Mouse (Mus musculus): ENCODE results near the gene Igfbp7.

DNA sequence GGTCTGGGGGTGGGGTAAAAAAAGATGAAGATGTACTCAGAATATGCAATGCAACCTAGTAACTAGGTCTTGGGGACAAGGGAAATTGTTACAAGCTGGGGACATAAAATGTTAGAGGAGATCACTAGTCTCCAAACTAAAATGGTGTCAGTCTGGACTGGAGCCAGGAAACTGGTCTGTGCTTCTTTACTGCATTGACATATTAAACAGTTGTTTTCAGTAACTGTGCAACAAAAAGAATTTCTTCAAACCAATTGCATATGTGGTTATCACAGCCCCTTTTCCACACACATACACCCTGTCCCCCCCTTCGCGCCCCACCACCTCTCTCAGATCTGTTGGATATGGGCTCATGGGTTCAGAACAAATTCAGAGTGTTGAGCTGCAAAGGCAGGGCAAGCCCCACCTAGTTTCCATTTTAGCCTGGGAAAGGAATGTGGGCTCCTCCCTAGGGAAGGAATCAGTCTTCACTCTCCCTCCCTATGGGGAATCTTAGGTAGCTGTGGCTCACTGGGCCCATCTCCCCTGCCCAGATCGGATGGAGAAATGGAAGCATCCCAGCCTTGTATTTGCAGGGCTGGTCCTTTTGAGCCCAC lies 43.3 kb downstream of the Igfbp7 start:
- TF ChIP-seq GATA1 (IDR thresholded peaks at IDR 0.05; ENCODE audit: low read length) (no peak), TAL1 (IDR thresholded peaks at IDR 0.05; ENCODE audit: low read length) (no peak)
